Mouse (Mus musculus) stomach, postnatal 0 days (tissue): Measurements from ENCODE around the gene Gbe1.

Experiments used
- CTCF ChIP-seq: IDR thresholded peaks from 2 replicates; pipeline ENCODE4 v1.5.1; 2016; ENCODE audit warnings: antibody characterized with exemption, low read depth, mild to moderate bottlenecking, moderate library complexity
- EP300 ChIP-seq: optimal IDR thresholded peaks from 2 replicates; pipeline ENCODE3; 2016; ENCODE audit warnings: antibody characterized with exemption

- TF ChIP-seq CTCF (no peak), EP300 (no peak)
Observed at GRCm38 (mm10) chr16:70602326-70602725, 288.6 kb downstream of the Gbe1 start.
